Mouse (Mus musculus): ENCODE results near the gene Plac1. TPM values are rescaled to one million over a fixed set of nuclear protein-coding genes. Genes with fewer than 3 reads are reported as not detected.

Plac1 gene
- total and polyA plus RNA-seq, 3 experiments = not detected

GRCm38 (mm10) chrX:53118631-53119030 lies 121.3 kb downstream of the Plac1 start:
- no peaks in the 10 kb centered on the region for H3K9me3 ChIP-seq (replicated peaks; ENCODE audit: low read length)
- H3K9ac ChIP-seq (ENCODE audit: insufficient read depth, low read depth) = no peak overlapping the region
- H3K79me2 ChIP-seq (replicated peaks; ENCODE audit: control insufficient read depth, extremely low read depth, insufficient read depth, poor library complexity, severe bottlenecking) = no peaks in the 10 kb centered on the region
- no peak for DNase-seq (ENCODE audit: extremely low read depth)
- dilution Hi-C loops (cut with MboI; ENCODE audit: extremely low pct_ligation_motif_present, extremely low pct_unique_long_range_greater_than_20kb, low sequenced_read_pairs) (no loop called here), in situ Hi-C loops (cut with MboI; ENCODE audit: low pct_ligation_motif_present, low pct_unique_long_range_greater_than_20kb, low sequenced_read_pairs) (no loop called here)
- H3K4me3 ChIP-seq (replicated peaks in 1 of 3; ENCODE audit: low read depth in 2 of 3, low read length in 2 of 3, poor library complexity in 1 of 3) = no peak overlapping the region
- peaks cover 2 to 26% of the 10 kb centered on the region in 2 experiments; a peak in 2 of 4 replicates for H3K4me1 ChIP-seq (ENCODE audit: control insufficient read depth in 1 of 2, insufficient read depth in 2 of 2)
- H3K4me2 ChIP-seq (ENCODE audit: insufficient read depth, low read depth, poor library complexity, severe bottlenecking) = no peak overlapping the region
- no peaks in the 10 kb centered on the region for H3K36me3 ChIP-seq (replicated peaks in 1 of 2; ENCODE audit: control insufficient read depth in 1 of 2, insufficient read depth in 1 of 2, low read length in 1 of 2)
- TF ChIP-seq RCOR1 (conservative IDR thresholded peaks at IDR 0.05; ENCODE audit: low read depth, low read length) = no peak
- no peak for TF ChIP-seq ZKSCAN1 (IDR thresholded peaks at IDR 0.05; ENCODE audit: borderline replicate concordance, low read depth, low read length)
- no peak for TF ChIP-seq SIN3A (IDR thresholded peaks at IDR 0.05; ENCODE audit: low read length)
- no peak for TF ChIP-seq ZMIZ1 (IDR thresholded peaks at IDR 0.05; ENCODE audit: low read depth, low read length)
- no peak for TF ChIP-seq TCF12 (IDR thresholded peaks at IDR 0.05; ENCODE audit: low read depth, low read length)
- no peak for TF ChIP-seq PAX5 (IDR thresholded peaks at IDR 0.05; ENCODE audit: low read length)
- no peak for TF ChIP-seq IRF4 (IDR thresholded peaks at IDR 0.05; ENCODE audit: low read depth, low read length)
- no peak for TF ChIP-seq MYC (IDR thresholded peaks at IDR 0.05; ENCODE audit: low read depth, low read length)
- TF ChIP-seq RAD21 (IDR thresholded peaks at IDR 0.05; ENCODE audit: low read depth, low read length) = no peak
- no peak for TF ChIP-seq KAT2A (IDR thresholded peaks at IDR 0.05; ENCODE audit: insufficient replicate concordance, low read length)
- TF ChIP-seq POLR2A (IDR thresholded peaks at IDR 0.05; ENCODE audit: low read depth, low read length) = no peak
- no peak for TF ChIP-seq HCFC1 (IDR thresholded peaks at IDR 0.05; ENCODE audit: low read depth, low read length)
- no peak for TF ChIP-seq MAZ (IDR thresholded peaks at IDR 0.05; ENCODE audit: low read depth, low read length)
- no peak for TF ChIP-seq GABPA (IDR thresholded peaks at IDR 0.05; ENCODE audit: insufficient replicate concordance, low read depth, low read length)
- TF ChIP-seq USF2 (conservative IDR thresholded peaks at IDR 0.05; ENCODE audit: low read depth, low read length) = no peak
- TF ChIP-seq MAX (IDR thresholded peaks at IDR 0.05; ENCODE audit: low read length) = no peak
- TF ChIP-seq CHD2 (IDR thresholded peaks at IDR 0.05; ENCODE audit: low read length) = no peak
- no peak for TF ChIP-seq BHLHE40 (IDR thresholded peaks at IDR 0.05; ENCODE audit: low read depth, low read length)
- no peak for TF ChIP-seq MAFK (IDR thresholded peaks at IDR 0.05; ENCODE audit: insufficient replicate concordance, low read length)
- TF ChIP-seq MXI1 (IDR thresholded peaks at IDR 0.05; ENCODE audit: low read depth, low read length) = no peak
- H3K27me3 ChIP-seq (replicated peaks) = no peaks in the 10 kb centered on the region
- H3K27ac ChIP-seq (ENCODE audit: insufficient read depth, low read depth) = no peak overlapping the region

- no peak for DNase-seq (ENCODE audit: extremely low read depth)
- Histone ChIP-seq H3K4me1 (ENCODE audit: control insufficient read depth in 1 of 2, insufficient read depth in 2 of 2) (peaks cover 2 to 29% of the 10 kb centered on the region in 2 experiments; a peak in 2 of 4 replicates), H3K27me3 (replicated peaks) (no peaks in the 10 kb centered on the region), H3K4me3 (replicated peaks in 1 of 3; ENCODE audit: low read depth in 2 of 3, low read length in 2 of 3, poor library complexity in 1 of 3) (no peak overlapping the region), H3K79me2 (replicated peaks; ENCODE audit: control insufficient read depth, extremely low read depth, insufficient read depth, poor library complexity, severe bottlenecking) (no peaks in the 10 kb centered on the region), H3K4me2 (ENCODE audit: insufficient read depth, low read depth, poor library complexity, severe bottlenecking) (no peak overlapping the region), H3K36me3 (replicated peaks in 1 of 2; ENCODE audit: control insufficient read depth in 1 of 2, insufficient read depth in 1 of 2, low read length in 1 of 2) (no peaks in the 10 kb centered on the region), H3K9me3 (replicated peaks; ENCODE audit: low read length) (no peaks in the 10 kb centered on the region), H3K27ac (ENCODE audit: insufficient read depth, low read depth) (no peak overlapping the region), H3K9ac (ENCODE audit: insufficient read depth, low read depth) (no peak overlapping the region)
- TF ChIP-seq ELF1 (IDR thresholded peaks at IDR 0.05; ENCODE audit: low read depth, low read length) = no peak
- TF ChIP-seq GABPA (IDR thresholded peaks at IDR 0.05; ENCODE audit: insufficient replicate concordance, low read depth, low read length) = no peak
- no peak for TF ChIP-seq ZC3H11A (IDR thresholded peaks at IDR 0.05; ENCODE audit: low read depth, low read length)
- TF ChIP-seq USF1 (IDR thresholded peaks at IDR 0.05; ENCODE audit: low read depth, low read length) = no peak
- TF ChIP-seq MXI1 (IDR thresholded peaks at IDR 0.05; ENCODE audit: low read depth, low read length) = no peak
- TF ChIP-seq ZMIZ1 (IDR thresholded peaks at IDR 0.05; ENCODE audit: low read depth, low read length) = no peak
- no peak for TF ChIP-seq ETS1 (conservative IDR thresholded peaks at IDR 0.05; ENCODE audit: low read depth, low read length)
- TF ChIP-seq RAD21 (IDR thresholded peaks at IDR 0.05; ENCODE audit: low read depth, low read length) = no peak
- TF ChIP-seq SIN3A (IDR thresholded peaks at IDR 0.05; ENCODE audit: low read length) = no peak
- dilution Hi-C loops (cut with MboI; ENCODE audit: extremely low pct_ligation_motif_present, extremely low pct_unique_long_range_greater_than_20kb, low sequenced_read_pairs) = no loop called here
- in situ Hi-C loops (cut with MboI; ENCODE audit: low pct_ligation_motif_present, low pct_unique_long_range_greater_than_20kb, low sequenced_read_pairs) = no loop called here
Observed at GRCm38 (mm10) chrX:53118019-53118418, 121.9 kb downstream of the Plac1 start.
